Mouse (Mus musculus) embryonic facial prominence, embryonic 13.5 days (tissue): ENCODE data around the gene Atn1. TPM values are rescaled to one million over a fixed set of nuclear protein-coding genes. Genes with fewer than 3 reads are reported as not detected.

ENCODE experiments used
- ATAC-seq: fragments of 200-750 bp; cut with Nextera tagmentation; 2 replicates; pipeline ENCODE4 v1.8.0; 2017; ENCODE audit warnings: low read depth; ENCODE audit not compliant: insufficient number of reproducible peaks, insufficient read depth, low FRiP score, low TSS enrichment
- H3K27ac ChIP-seq: fragments of 300-500 bp; sonication (generic); 2 replicates; pipeline ENCODE4 v1.5.1; 2015; ENCODE audit warnings: moderate library complexity, mild to moderate bottlenecking, inconsistent platforms
- H3K27me3 ChIP-seq: fragments of 300-500 bp; sonication (generic); 2 replicates; pipeline ENCODE4 v1.6.1; 2015; ENCODE audit warnings: mild to moderate bottlenecking, inconsistent platforms
- H3K36me3 ChIP-seq: fragments of 300-500 bp; sonication (generic); 2 replicates; pipeline ENCODE4 v1.6.1; 2015; ENCODE audit warnings: mild to moderate bottlenecking, inconsistent platforms
- H3K4me1 ChIP-seq: fragments of 300-500 bp; sonication (generic); 2 replicates; pipeline ENCODE4 v1.6.1; 2015; ENCODE audit warnings: inconsistent platforms
- H3K4me2 ChIP-seq: fragments of 300-500 bp; sonication (generic); 2 replicates; pipeline ENCODE4 v1.6.1; 2015; ENCODE audit warnings: moderate library complexity, mild to moderate bottlenecking, inconsistent platforms
- H3K4me3 ChIP-seq: fragments of 300-500 bp; sonication (generic); 2 replicates; pipeline ENCODE4 v1.5.1; 2015; ENCODE audit warnings: mild to moderate bottlenecking, inconsistent platforms
- H3K9ac ChIP-seq: fragments of 300-500 bp; sonication (generic); 2 replicates; pipeline ENCODE4 v1.6.1; 2015; ENCODE audit warnings: mild to moderate bottlenecking, inconsistent platforms
- H3K9me3 ChIP-seq: fragments of 300-500 bp; sonication (generic); 2 replicates; pipeline ENCODE4 v1.6.1; 2016; ENCODE audit warnings: inconsistent platforms
- WGBS: fragments of 180-500 bp; shearing (Covaris S2); methylation state at CpG from one replicate; pipeline ENCODE4 v1.1.7; 2015; ENCODE audit warnings: mixed read lengths; 5-methylcytosine and 5-hydroxymethylcytosine counted together
- polyA plus RNA-seq: library from polyadenylated mRNA; unstranded; fragments of >200 nt; fragmentation: Nextera tagmentation; extraction: Ambion mirVana; gene quantifications from 2 replicates; pipeline ENCODE4 v1.2.1, GENCODE M21; 2015

Atn1 gene
- polyA plus RNA-seq, 1 experiment from 2014 or later, result 22.2 TPM

DNA sequence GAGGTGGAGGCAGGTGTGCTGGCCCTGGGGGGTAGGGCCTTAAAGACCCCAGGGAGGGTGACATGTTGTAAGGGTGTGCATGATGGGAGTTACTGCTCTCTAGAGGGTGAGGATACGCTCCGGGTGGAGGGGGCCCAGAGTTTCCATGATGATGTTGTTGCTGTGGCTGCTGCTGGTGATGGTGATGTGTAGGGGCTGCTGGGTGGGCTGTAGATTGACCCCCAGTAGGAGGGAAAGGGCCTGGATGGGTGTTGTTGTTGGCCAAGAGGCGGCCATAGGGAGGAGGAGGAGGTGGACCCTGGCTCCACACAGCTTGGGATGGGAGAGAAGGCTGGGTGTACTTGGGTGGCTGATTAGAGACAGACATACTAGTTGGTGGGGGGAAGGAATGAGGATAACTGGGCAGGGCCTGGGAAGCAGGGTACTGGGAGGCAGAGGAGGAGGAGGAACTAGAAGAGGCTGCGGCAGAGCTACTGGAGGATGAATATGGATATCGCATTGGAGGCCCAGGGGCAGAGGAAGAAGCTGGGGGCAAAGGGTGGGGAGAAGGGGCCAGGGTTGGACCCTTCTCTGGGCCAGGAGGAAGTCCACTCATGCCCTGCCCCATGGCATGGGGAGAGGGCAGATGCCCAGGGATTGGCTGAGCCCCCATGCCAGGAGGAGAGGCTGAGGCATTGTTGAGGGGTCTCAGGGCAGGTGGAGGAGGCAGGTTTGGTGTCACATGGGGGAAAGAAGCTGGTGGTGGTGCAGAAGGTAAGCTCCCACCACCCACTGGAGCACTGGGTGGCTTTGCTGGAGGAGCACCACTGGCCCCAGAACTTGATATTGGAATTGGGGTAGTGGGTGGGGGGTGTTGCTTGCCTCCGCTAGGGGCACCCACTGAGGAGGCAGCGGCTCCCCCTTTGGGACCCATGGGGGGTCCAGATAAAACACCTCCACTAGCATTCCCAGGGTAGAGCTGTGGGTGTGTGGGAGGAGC is 9.4 kb downstream of the Atn1 start:
- Histone ChIP-seq H3K4me1 (peaks cover 30% of the 10 kb centered on the region), H3K36me3 (peaks cover 68% of the 10 kb centered on the region), H3K27me3 (no peaks in the 10 kb centered on the region), H3K9me3 (no peaks in the 10 kb centered on the region), H3K9ac (peak overlapping the region; percentile 83; the same call in 1 of the 2 replicates), H3K4me2 (peak overlapping the region; percentile 92), H3K4me3 (peak overlapping the region; percentile 51; the same call in 1 of the 2 replicates), H3K27ac (peak overlapping the region; percentile 86)
- 85% methylated on average over 7 of the region's 7 CpGs for WGBS
- ATAC-seq, result no peak

DNA sequence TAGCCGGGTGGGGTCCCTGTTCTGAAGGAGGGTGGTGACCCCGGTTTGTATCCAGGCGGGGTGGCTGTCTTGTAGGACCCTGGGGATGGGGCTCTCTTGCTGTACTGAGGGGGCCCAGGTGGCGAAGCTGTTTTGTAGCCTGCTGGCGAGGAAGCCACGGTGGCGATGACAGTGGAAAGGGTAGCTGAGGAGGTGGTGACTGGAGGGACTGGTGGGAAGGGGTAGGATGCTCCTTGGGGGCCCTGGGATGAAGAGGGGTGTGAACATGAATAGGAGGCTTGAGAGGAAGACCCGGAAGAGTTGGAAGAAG is 10.1 kb downstream of the Atn1 start:
- Histone ChIP-seq H3K9me3 (no peaks in the 10 kb centered on the region), H3K4me3 (peak overlapping the region; percentile 51), H3K9ac (peak overlapping the region; percentile 83), H3K27me3 (no peaks in the 10 kb centered on the region), H3K27ac (peak overlapping the region; percentile 86), H3K36me3 (peaks cover 68% of the 10 kb centered on the region), H3K4me1 (peaks cover 36% of the 10 kb centered on the region), H3K4me2 (peak overlapping the region; percentile 92)
- 0 out of 2 replicates have a peak, but pooled peaks have one; percentile 0 for ATAC-seq
- WGBS, result 23% methylated on average over 8 of the region's 8 CpGs

DNA sequence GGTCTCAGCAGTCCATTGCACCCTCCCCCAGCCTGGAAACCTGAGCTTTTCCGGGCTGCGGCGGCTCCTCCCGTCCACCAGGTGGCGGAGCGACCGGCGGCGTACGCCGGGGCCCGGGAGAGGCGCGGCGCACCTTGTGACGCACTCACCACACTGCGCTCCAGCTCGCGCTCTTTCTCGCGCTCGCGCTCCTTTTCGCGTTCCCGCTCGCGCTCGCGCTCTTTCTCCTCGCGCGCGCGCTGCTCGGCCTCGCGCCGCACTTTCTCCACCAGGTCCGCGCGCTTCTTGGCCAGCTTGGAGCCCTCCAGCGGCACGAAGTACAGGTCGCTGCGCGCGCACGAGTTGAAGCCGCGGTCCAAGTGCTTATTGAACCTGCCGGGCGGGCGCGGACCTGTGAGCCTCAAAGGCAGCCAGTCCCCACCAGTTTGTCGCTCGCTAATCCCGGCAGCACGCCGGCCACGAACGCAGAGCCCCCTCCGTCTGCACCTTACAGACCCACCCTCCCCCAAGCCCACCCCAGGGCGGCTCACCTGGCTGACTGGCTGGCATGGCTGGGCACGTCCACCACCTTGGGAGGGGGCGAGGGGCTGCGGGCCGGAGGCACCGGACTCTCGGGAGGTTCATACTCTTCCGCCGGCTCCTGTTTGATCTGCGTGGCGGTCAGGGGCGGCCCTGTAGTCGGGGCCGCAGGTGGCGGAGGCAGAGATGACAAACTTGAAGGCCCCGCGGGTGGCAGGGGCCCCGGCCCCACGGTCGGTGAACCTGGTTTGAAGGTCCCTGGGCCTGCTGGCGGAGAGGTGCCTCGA is 10.6 kb downstream of the Atn1 start:
- H3K4me2 ChIP-seq, result peak overlapping the region; percentile 92
- peaks cover 68% of the 10 kb centered on the region for H3K36me3 ChIP-seq
- H3K27ac ChIP-seq, result peak overlapping the region; percentile 86
- no peaks in the 10 kb centered on the region for H3K9me3 ChIP-seq
- no peaks in the 10 kb centered on the region for H3K27me3 ChIP-seq
- H3K4me1 ChIP-seq, result peaks cover 36% of the 10 kb centered on the region
- ATAC-seq, result peak; percentile 78
- H3K4me3 ChIP-seq, result peak overlapping the region; percentile 51
- 1% methylated on average over 84 of the region's 85 CpGs for WGBS
- H3K9ac ChIP-seq, result peak overlapping the region; percentile 83

DNA sequence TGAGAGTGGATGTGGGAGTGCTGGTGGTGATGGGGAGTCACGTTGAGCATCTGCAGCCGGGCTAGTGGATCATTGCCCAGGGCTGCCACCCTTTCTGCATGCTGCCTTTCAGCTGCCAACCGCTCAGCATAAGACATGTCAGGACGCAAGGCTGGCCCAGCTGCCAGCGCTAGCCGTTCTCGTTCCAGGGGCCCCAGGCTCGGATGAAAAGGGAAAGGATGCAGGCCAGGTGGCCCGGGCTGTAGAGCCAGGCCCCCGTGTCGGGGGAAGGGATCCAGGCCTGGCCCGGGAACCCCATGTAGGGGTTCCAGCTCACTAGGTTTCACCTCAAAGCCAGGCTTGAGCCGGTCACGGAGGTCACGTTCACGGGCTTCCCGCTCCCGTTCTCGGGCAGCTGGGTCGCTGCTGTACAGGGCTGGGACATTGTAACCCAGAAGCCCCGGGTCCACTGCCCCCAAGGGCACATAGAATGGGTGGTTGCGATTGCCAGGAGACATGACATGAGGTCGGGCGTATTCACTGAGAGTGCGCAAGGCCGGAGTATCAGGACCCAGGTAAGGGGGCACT is 11.5 kb downstream of the Atn1 start:
- Histone ChIP-seq H3K27ac (peak overlapping the region; percentile 86), H3K36me3 (peaks cover 63% of the 10 kb centered on the region), H3K4me1 (peaks cover 40% of the 10 kb centered on the region), H3K27me3 (no peaks in the 10 kb centered on the region), H3K9me3 (no peaks in the 10 kb centered on the region), H3K9ac (peak overlapping the region; percentile 83), H3K4me2 (peak overlapping the region; percentile 92), H3K4me3 (peak overlapping the region; percentile 51)
- WGBS, result 70% methylated on average over 26 of the region's 26 CpGs
- no peak for ATAC-seq

DNA sequence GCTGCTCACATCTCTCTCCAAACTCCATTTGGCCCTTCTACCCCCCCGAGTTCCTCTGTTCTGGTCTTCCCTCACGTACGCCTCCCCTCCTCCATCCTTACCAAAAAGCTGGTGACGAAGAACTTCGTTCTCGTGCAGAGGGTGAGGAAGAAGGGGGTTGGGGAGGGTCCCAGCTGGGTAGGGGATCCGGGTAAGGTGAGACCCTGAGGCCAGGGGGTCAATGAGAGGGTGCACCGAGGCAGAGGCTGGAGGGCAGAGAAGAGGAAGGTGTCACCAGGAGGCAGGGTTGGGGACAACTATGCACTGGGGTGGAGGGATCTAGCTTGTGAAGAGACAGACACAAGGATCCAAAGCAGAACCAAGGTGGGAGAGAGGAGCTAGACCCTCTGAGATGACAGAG is 12.7 kb downstream of the Atn1 start:
- Histone ChIP-seq H3K9me3 (no peaks in the 10 kb centered on the region), H3K4me2 (no peak overlapping the region), H3K9ac (no peak overlapping the region), H3K4me3 (no peak overlapping the region), H3K4me1 (peaks cover 51% of the 10 kb centered on the region), H3K27me3 (no peaks in the 10 kb centered on the region), H3K27ac (peak overlapping the region; percentile 35; the same call in 1 of the 2 replicates), H3K36me3 (peaks cover 58% of the 10 kb centered on the region)
- no peak for ATAC-seq
- WGBS, result 85% methylated on average over 8 of the region's 8 CpGs

DNA sequence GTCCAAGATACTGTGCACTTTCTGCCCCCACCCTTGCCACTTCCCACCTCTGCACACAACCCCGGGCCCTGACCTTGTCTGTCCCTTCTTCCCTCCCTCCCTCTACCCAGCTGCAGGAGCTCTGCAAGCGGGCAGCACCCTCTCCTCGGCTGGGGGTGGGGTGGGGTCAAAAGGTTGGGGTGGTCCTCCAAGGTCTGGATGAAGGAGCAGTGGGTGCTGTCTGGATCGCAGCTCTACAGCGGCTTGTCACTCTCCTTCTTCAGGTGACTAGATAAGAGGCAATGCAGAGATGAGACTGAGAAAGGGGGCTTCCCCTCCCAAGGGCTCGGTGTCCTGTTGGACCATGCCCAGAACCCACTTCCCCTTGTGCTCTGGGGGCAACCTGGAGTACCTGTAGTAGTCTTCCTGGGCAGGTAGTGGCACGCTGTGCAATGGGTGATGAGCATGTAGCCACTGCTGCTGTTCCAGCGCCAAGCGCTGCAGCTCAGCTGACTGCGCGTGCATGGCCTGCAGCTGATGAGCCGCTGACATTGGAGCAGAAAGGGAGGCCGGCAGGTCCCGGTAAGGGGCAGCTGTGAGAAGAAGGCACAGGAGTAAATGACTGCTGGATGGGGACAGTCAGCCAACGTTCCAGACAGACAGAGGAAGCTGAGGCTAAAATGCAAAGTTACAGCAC is 13.3 kb downstream of the Atn1 start:
- Histone ChIP-seq H3K9ac (0 out of 2 replicates have a peak overlapping the region, but pooled peaks have one; percentile 27), H3K4me3 (no peak overlapping the region), H3K27me3 (no peaks in the 10 kb centered on the region), H3K4me1 (peaks cover 57% of the 10 kb centered on the region), H3K27ac (no peak overlapping the region), H3K9me3 (no peaks in the 10 kb centered on the region), H3K4me2 (no peak overlapping the region), H3K36me3 (peaks cover 53% of the 10 kb centered on the region)
- no peak for ATAC-seq
- 86% methylated on average over 15 of the region's 15 CpGs for WGBS

DNA sequence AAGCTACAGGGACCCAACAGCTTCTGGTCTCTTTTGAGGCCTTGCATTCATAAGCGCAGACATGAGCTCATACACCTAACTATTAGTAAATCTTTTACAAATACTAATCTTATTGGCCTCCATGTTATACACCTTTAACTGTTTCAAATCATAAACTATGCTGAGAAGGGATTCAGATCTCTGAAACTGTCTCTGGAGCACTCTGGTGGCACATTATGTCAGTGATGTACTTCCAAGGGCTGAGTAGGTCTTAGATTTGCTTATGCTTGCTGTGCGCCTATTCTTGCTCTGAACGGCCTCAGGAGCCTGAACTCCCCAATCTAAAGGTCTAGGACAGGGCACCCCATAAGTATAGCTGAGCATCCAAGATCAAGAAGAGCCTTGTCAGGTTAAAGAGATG is 14.5 kb downstream of the Atn1 start:
- peak overlapping the region; percentile 92 for H3K9ac ChIP-seq
- ATAC-seq, result no peak
- H3K27me3 ChIP-seq, result no peaks in the 10 kb centered on the region
- peak overlapping the region; percentile 65 for H3K4me3 ChIP-seq
- peak overlapping the region; percentile 78 for H3K4me2 ChIP-seq
- H3K27ac ChIP-seq, result peak overlapping the region; percentile 99
- 69% methylated on average over 3 of the region's 3 CpGs for WGBS
- H3K4me1 ChIP-seq, result peaks cover 48% of the 10 kb centered on the region
- H3K36me3 ChIP-seq, result peaks cover 42% of the 10 kb centered on the region
- H3K9me3 ChIP-seq, result no peaks in the 10 kb centered on the region

DNA sequence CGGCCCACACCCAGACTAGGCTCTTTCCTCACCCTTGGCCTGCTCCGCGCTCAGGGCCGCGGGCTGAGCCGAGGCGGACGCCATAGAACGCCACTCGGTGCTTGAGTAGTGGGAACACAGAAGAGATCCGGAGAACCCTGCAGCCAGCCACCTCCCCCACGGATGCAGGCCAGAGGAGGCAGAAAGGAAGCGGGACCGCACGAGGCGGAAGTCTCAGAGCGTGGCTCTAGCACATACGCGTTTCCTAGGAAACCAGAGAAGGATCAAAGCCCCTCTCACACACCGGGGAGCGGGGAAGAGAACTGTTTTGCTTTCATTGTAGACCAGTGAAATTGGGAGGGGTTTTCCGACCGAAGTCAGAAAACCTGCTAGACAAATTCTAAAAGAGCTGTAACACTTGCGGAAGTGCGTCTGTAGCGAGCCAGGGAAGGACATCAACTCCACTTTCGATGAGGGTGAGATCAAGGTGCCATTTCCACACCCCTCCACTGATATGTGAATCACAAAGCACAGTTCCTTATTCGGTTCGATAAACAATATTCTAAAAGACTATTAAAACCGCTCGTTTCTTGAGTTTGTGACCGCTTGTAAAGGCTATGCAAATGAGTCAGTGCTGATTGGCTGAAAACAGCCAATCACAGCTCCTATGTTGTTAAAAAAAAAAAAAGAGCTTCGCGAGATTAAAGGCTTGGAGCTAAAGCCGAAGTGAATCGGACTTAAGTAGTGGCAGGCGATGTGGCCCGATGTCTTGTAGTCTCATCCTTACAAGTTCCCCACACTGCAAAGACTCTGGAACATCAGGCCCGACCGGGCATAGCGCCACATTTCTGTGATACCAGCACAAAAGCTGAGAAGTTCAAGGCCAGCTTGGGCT is 15.2 kb downstream of the Atn1 start, which contains the start of gene Grcc10:
TSS of gene Grcc10 (minus strand) at position 487 of the 874 bp plus-strand sequence.
- Histone ChIP-seq H3K9me3 (no peaks in the 10 kb centered on the region), H3K36me3 (peaks cover 36% of the 10 kb centered on the region), H3K4me3 (peak within 1 kb of the TSS; percentile 65), H3K27me3 (no peaks in the 10 kb centered on the region), H3K4me1 (peaks cover 41% of the 10 kb centered on the region), H3K27ac (peak within 1 kb of the TSS; percentile 99), H3K4me2 (peak within 1 kb of the TSS; percentile 78), H3K9ac (peak within 1 kb of the TSS; percentile 92)
- under 1% methylated on average over 41 of the region's 41 CpGs for WGBS
- peak; percentile 71 for ATAC-seq

DNA sequence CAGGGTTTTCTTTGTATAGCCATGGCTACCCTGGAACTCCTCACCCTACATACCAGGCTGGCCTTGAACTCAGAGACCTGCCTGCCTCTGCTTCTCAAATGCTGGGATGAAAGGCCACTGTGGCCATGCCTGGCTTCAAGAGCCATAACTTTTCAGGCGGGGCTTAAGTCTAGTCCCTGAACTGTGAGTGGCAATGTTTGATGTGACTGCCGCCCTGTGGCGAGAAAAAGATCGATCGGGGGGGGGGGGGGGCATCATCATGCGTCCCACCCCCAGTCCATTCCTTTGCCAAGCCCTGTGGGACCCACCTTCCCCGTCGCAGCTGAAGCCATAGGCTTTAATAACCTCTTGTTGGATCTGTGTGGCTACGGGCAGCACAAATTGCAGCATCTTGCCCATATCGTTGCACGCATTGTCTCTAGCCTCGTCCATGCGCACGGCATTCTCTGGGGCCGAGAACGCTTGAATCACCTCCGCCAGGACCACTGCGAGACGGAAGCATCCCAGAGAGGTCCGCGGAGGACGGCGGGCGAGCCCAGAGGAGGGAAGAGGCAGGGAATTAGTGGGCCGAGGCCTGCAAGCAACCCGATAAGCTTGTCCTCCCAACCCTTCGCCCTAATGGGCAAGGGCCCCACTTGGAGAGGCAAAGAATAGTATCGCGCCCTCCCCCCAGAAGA is 16.0 kb downstream of the Atn1 start:
- Histone ChIP-seq H3K36me3 (peaks cover 36% of the 10 kb centered on the region), H3K4me3 (peak overlapping the region; percentile 65), H3K27ac (peak overlapping the region; percentile 99), H3K4me2 (peak overlapping the region; percentile 78), H3K9me3 (no peaks in the 10 kb centered on the region), H3K27me3 (no peaks in the 10 kb centered on the region), H3K4me1 (peaks cover 37% of the 10 kb centered on the region), H3K9ac (peak overlapping the region; percentile 92)
- ATAC-seq, result peak; percentile 8; the same call in 1 of the 2 replicates
- under 1% methylated on average over 29 of the region's 29 CpGs for WGBS
